In genomic region chr4:62393459-62393858, GRCm38 (mm10) we compare ENCODE assay signal across 19 mouse cellular contexts. TPM values are rescaled to one million over a fixed set of nuclear protein-coding genes. Genes with fewer than 3 reads are reported as not detected.
DNase-seq lines count a peak whose midpoint lies in the region; ATAC-seq lines count a peak whose summit lies in the region.
"Had no signal": no experiment of that assay in that cellular context is flagged by ENCODE, and none has a peak within 500 bp of the region (broad histone marks: within the 10 kb centered on the region; RNA-seq: fewer than 3 reads in every experiment).

No protein-coding gene starts in this region.

- H3K4me1 ChIP-seq in hindbrain, embryonic 11.5 days (replicated peaks; ENCODE audit: control insufficient read depth, insufficient read depth, low read length): no peaks in the 10 kb centered on the region
- no peaks in the 10 kb centered on the region for H3K4me1 ChIP-seq in hindbrain, embryonic 12.5 days
- no peaks in the 10 kb centered on the region for H3K4me1 ChIP-seq in midbrain, embryonic 11.5 days (ENCODE audit: control insufficient read depth, insufficient read depth, low read length)
- no peaks in the 10 kb centered on the region for H3K4me1 ChIP-seq in midbrain, embryonic 16.5 days (ENCODE audit: control insufficient read depth, insufficient read depth, low read length)
- H3K4me1 ChIP-seq in embryonic facial prominence, embryonic 11.5 days (ENCODE audit: control insufficient read depth, insufficient read depth, low read length): no peaks in the 10 kb centered on the region
- no peaks in the 10 kb centered on the region for H3K4me1 ChIP-seq in neural tube, embryonic 11.5 days (ENCODE audit: control insufficient read depth, insufficient read depth, low read length)
- H3K4me1 ChIP-seq: heart, embryonic 15.5 days; kidney, embryonic 15.5 days; stomach, embryonic 15.5 days had no signal

- ATAC-seq in hindbrain, embryonic 11.5 days (ENCODE audit: low FRiP score): peak; percentile 61; the same call in 1 of the 2 replicates
- ATAC-seq in hindbrain, embryonic 12.5 days (ENCODE audit: low FRiP score): no peak
- ATAC-seq in midbrain, embryonic 11.5 days (ENCODE audit: low FRiP score): peak; percentile 71
- no peak for ATAC-seq in midbrain, embryonic 16.5 days
- ATAC-seq in embryonic facial prominence, embryonic 11.5 days (replicated peaks; ENCODE audit: insufficient number of reproducible peaks, low FRiP score, low TSS enrichment, low read depth): no peak
- peak; percentile 61; the same call in 1 of the 2 replicates for ATAC-seq in neural tube, embryonic 11.5 days (ENCODE audit: insufficient read depth, low FRiP score, low TSS enrichment)
- ATAC-seq: hindbrain, embryonic 16.5 days; lung, postnatal 0 days had no signal

- H3K36me3 ChIP-seq in hindbrain, embryonic 11.5 days (ENCODE audit: control insufficient read depth, insufficient read depth, low read length): peaks cover 6% of the 10 kb centered on the region; the same call in 1 of the 2 replicates
- H3K36me3 ChIP-seq in hindbrain, embryonic 12.5 days: peaks cover 75% of the 10 kb centered on the region
- H3K36me3 ChIP-seq in midbrain, embryonic 11.5 days (ENCODE audit: control insufficient read depth, insufficient read depth, low read length): peaks cover 8% of the 10 kb centered on the region; the same call in 1 of the 2 replicates
- peaks cover 23% of the 10 kb centered on the region for H3K36me3 ChIP-seq in midbrain, embryonic 16.5 days (ENCODE audit: control insufficient read depth, insufficient read depth, low read length)
- peaks cover 4% of the 10 kb centered on the region for H3K36me3 ChIP-seq in embryonic facial prominence, embryonic 11.5 days (replicated peaks; ENCODE audit: control insufficient read depth, insufficient read depth, low read depth, low read length)
- H3K36me3 ChIP-seq in neural tube, embryonic 11.5 days (ENCODE audit: control insufficient read depth, insufficient read depth, low read length): peaks cover 2% of the 10 kb centered on the region; the same call in 1 of the 2 replicates

- 31% methylated on average over 6 of the region's 6 CpGs for WGBS in hindbrain, embryonic 11.5 days
- 27% methylated on average over 6 of the region's 6 CpGs for WGBS in hindbrain, embryonic 12.5 days
- WGBS in midbrain, embryonic 11.5 days: 34% methylated on average over 6 of the region's 6 CpGs
- 19% methylated on average over 6 of the region's 6 CpGs for WGBS in midbrain, embryonic 16.5 days
- 67% methylated on average over 6 of the region's 6 CpGs for WGBS in embryonic facial prominence, embryonic 11.5 days
- 36% methylated on average over 6 of the region's 6 CpGs for WGBS in neural tube, embryonic 11.5 days

- no peaks in the 10 kb centered on the region for H3K9me3 ChIP-seq in hindbrain, embryonic 11.5 days (ENCODE audit: control insufficient read depth, low read length)
- H3K9me3 ChIP-seq in hindbrain, embryonic 12.5 days (replicated peaks): no peaks in the 10 kb centered on the region
- no peaks in the 10 kb centered on the region for H3K9me3 ChIP-seq in midbrain, embryonic 11.5 days (ENCODE audit: control insufficient read depth, low read length)
- no peaks in the 10 kb centered on the region for H3K9me3 ChIP-seq in midbrain, embryonic 16.5 days (replicated peaks; ENCODE audit: control insufficient read depth, low read length, poor library complexity, severe bottlenecking)
- no peaks in the 10 kb centered on the region for H3K9me3 ChIP-seq in embryonic facial prominence, embryonic 11.5 days (replicated peaks; ENCODE audit: control insufficient read depth, low read length)
- H3K9me3 ChIP-seq in neural tube, embryonic 11.5 days (ENCODE audit: control insufficient read depth, low read length): no peaks in the 10 kb centered on the region
- H3K9me3 ChIP-seq: heart, embryonic 15.5 days; kidney, embryonic 15.5 days; stomach, embryonic 15.5 days had no signal

- no peak overlapping the region for H3K9ac ChIP-seq in hindbrain, embryonic 11.5 days (ENCODE audit: low read depth, low read length)
- H3K9ac ChIP-seq in hindbrain, embryonic 12.5 days: no peak overlapping the region
- no peak overlapping the region for H3K9ac ChIP-seq in midbrain, embryonic 11.5 days (ENCODE audit: low read length)
- H3K9ac ChIP-seq in midbrain, embryonic 16.5 days (ENCODE audit: low read depth, low read length): no peak overlapping the region
- H3K9ac ChIP-seq in embryonic facial prominence, embryonic 11.5 days (replicated peaks; ENCODE audit: low read length): no peak overlapping the region
- no peak overlapping the region for H3K9ac ChIP-seq in neural tube, embryonic 11.5 days (ENCODE audit: low read length)
- H3K9ac ChIP-seq: heart, embryonic 15.5 days; kidney, embryonic 15.5 days; liver, embryonic 14.5 days; stomach, embryonic 15.5 days had no signal

- no peak overlapping the region for H3K4me2 ChIP-seq in hindbrain, embryonic 11.5 days (replicated peaks; ENCODE audit: low read depth, low read length)
- no peak overlapping the region for H3K4me2 ChIP-seq in hindbrain, embryonic 12.5 days (replicated peaks)
- no peak overlapping the region for H3K4me2 ChIP-seq in midbrain, embryonic 11.5 days
- no peak overlapping the region for H3K4me2 ChIP-seq in midbrain, embryonic 16.5 days (ENCODE audit: low read length)
- no peak overlapping the region for H3K4me2 ChIP-seq in embryonic facial prominence, embryonic 11.5 days (ENCODE audit: low read depth, low read length)
- no peak overlapping the region for H3K4me2 ChIP-seq in neural tube, embryonic 11.5 days (ENCODE audit: low read depth)
- H3K4me2 ChIP-seq: heart, embryonic 15.5 days; kidney, embryonic 15.5 days; stomach, embryonic 15.5 days had no signal

- no peaks in the 10 kb centered on the region for H3K27me3 ChIP-seq in hindbrain, embryonic 11.5 days (ENCODE audit: control insufficient read depth, insufficient read depth, low read length)
- H3K27me3 ChIP-seq in hindbrain, embryonic 12.5 days: no peaks in the 10 kb centered on the region
- H3K27me3 ChIP-seq in midbrain, embryonic 11.5 days (ENCODE audit: control insufficient read depth, insufficient read depth, low read length): no peaks in the 10 kb centered on the region
- H3K27me3 ChIP-seq in midbrain, embryonic 16.5 days (ENCODE audit: control insufficient read depth, insufficient read depth, low read depth, low read length): no peaks in the 10 kb centered on the region
- no peaks in the 10 kb centered on the region for H3K27me3 ChIP-seq in embryonic facial prominence, embryonic 11.5 days (ENCODE audit: control insufficient read depth, insufficient read depth, low read length)
- no peaks in the 10 kb centered on the region for H3K27me3 ChIP-seq in neural tube, embryonic 11.5 days (ENCODE audit: control insufficient read depth, insufficient read depth, low read length)
- H3K27me3 ChIP-seq: heart, embryonic 15.5 days; kidney, embryonic 15.5 days; stomach, embryonic 15.5 days had no signal

- DNase-seq in hindbrain, embryonic 11.5 days (ENCODE audit: low spot score): peak; percentile 25
- DNase-seq in midbrain, embryonic 11.5 days (ENCODE audit: low spot score, missing footprints): no peak
- peak; percentile 11 for DNase-seq in embryonic facial prominence, embryonic 11.5 days (ENCODE audit: low spot score)
- peak; percentile 22 for DNase-seq in neural tube, embryonic 11.5 days (ENCODE audit: low spot score)
- DNase-seq in lung, postnatal 36 days: no peak
- no peak for DNase-seq in right cerebral cortex, postnatal 36 days (ENCODE audit: low spot score in 2 of 2)
- DNase-seq: B cell, adult 2 months; cerebellum, adult 2 months; heart, adult 11 months; retina, postnatal 1 day; thymus, postnatal 14 days had no signal

- H3K4me3 ChIP-seq in hindbrain, embryonic 11.5 days (ENCODE audit: low read depth, low read length): no peak overlapping the region
- no peak overlapping the region for H3K4me3 ChIP-seq in hindbrain, embryonic 12.5 days
- no peak overlapping the region for H3K4me3 ChIP-seq in midbrain, embryonic 11.5 days (ENCODE audit: low read depth, low read length)
- no peak overlapping the region for H3K4me3 ChIP-seq in midbrain, embryonic 16.5 days (ENCODE audit: low read depth, low read length)
- H3K4me3 ChIP-seq in embryonic facial prominence, embryonic 11.5 days (ENCODE audit: low read depth, low read length): no peak overlapping the region
- H3K4me3 ChIP-seq in neural tube, embryonic 11.5 days (ENCODE audit: low read depth, low read length): no peak overlapping the region
- H3K4me3 ChIP-seq: heart, embryonic 15.5 days; kidney, embryonic 15.5 days; stomach, embryonic 15.5 days had no signal

- no peak overlapping the region for H3K27ac ChIP-seq in hindbrain, embryonic 11.5 days (ENCODE audit: low read depth, low read length)
- H3K27ac ChIP-seq in hindbrain, embryonic 12.5 days: no peak overlapping the region
- peak overlapping the region; percentile 51; the same call in 1 of the 2 replicates for H3K27ac ChIP-seq in midbrain, embryonic 11.5 days (ENCODE audit: low read depth, low read length)
- no peak overlapping the region for H3K27ac ChIP-seq in midbrain, embryonic 16.5 days (ENCODE audit: low read length)
- H3K27ac ChIP-seq in embryonic facial prominence, embryonic 11.5 days (replicated peaks; ENCODE audit: low read depth, low read length): no peak overlapping the region
- no peak overlapping the region for H3K27ac ChIP-seq in neural tube, embryonic 11.5 days (ENCODE audit: low read depth, low read length)
- H3K27ac ChIP-seq: heart, embryonic 15.5 days; kidney, embryonic 15.5 days; liver, embryonic 14.5 days; stomach, embryonic 15.5 days had no signal

RNA-seq across cellular contexts. Expression of gene Cdc26, which starts 15.0 kb away (rescaled TPM):
- polyA plus RNA-seq in hindbrain, embryonic 11.5 days (2014; fragmentation: Nextera tagmentation; extraction: Ambion mirVana): 177 and 178 TPM in 2 replicates
- 136 and 147 TPM in 2 replicates for polyA plus RNA-seq in hindbrain, embryonic 12.5 days (2016; fragmentation: Nextera tagmentation; extraction: Ambion mirVana)
- polyA plus RNA-seq in midbrain, embryonic 11.5 days (2014; fragmentation: Nextera tagmentation; extraction: Ambion mirVana): 176 and 178 TPM in 2 replicates
- polyA plus RNA-seq in midbrain, embryonic 16.5 days (2015; fragmentation: Nextera tagmentation; extraction: Ambion mirVana): 75.1 and 76.4 TPM in 2 replicates
- polyA plus RNA-seq in embryonic facial prominence, embryonic 11.5 days (2014; fragmentation: Nextera tagmentation; extraction: Ambion mirVana): 231 TPM in 2 replicates
- polyA plus RNA-seq in neural tube, embryonic 11.5 days (2014; fragmentation: Nextera tagmentation; extraction: Ambion mirVana): 161 and 170 TPM in 2 replicates

RNA-seq across cellular contexts. Expression of gene Prpf4, which starts 15.1 kb away (rescaled TPM):
- 25.5 and 28.1 TPM in 2 replicates for polyA plus RNA-seq in hindbrain, embryonic 11.5 days (2014; fragmentation: Nextera tagmentation; extraction: Ambion mirVana)
- polyA plus RNA-seq in hindbrain, embryonic 12.5 days (2016; fragmentation: Nextera tagmentation; extraction: Ambion mirVana): 20.8 and 21.2 TPM in 2 replicates
- polyA plus RNA-seq in midbrain, embryonic 11.5 days (2014; fragmentation: Nextera tagmentation; extraction: Ambion mirVana): 28.0 and 29.9 TPM in 2 replicates
- 14.5 and 16.3 TPM in 2 replicates for polyA plus RNA-seq in midbrain, embryonic 16.5 days (2015; fragmentation: Nextera tagmentation; extraction: Ambion mirVana)
- 31.8 and 31.9 TPM in 2 replicates for polyA plus RNA-seq in embryonic facial prominence, embryonic 11.5 days (2014; fragmentation: Nextera tagmentation; extraction: Ambion mirVana)
- 28.2 and 30.0 TPM in 2 replicates for polyA plus RNA-seq in neural tube, embryonic 11.5 days (2014; fragmentation: Nextera tagmentation; extraction: Ambion mirVana)

RNA-seq across cellular contexts. Expression of gene Slc31a1, which starts 32.9 kb away (rescaled TPM):
- 45.0 and 49.8 TPM in 2 replicates for polyA plus RNA-seq in hindbrain, embryonic 11.5 days (2014; fragmentation: Nextera tagmentation; extraction: Ambion mirVana)
- polyA plus RNA-seq in hindbrain, embryonic 12.5 days (2016; fragmentation: Nextera tagmentation; extraction: Ambion mirVana): 45.2 and 48.5 TPM in 2 replicates
- 50.2 and 52.4 TPM in 2 replicates for polyA plus RNA-seq in midbrain, embryonic 11.5 days (2014; fragmentation: Nextera tagmentation; extraction: Ambion mirVana)
- polyA plus RNA-seq in midbrain, embryonic 16.5 days (2015; fragmentation: Nextera tagmentation; extraction: Ambion mirVana): 36.8 and 37.7 TPM in 2 replicates
- polyA plus RNA-seq in embryonic facial prominence, embryonic 11.5 days (2014; fragmentation: Nextera tagmentation; extraction: Ambion mirVana): 49.0 and 51.2 TPM in 2 replicates
- polyA plus RNA-seq in neural tube, embryonic 11.5 days (2014; fragmentation: Nextera tagmentation; extraction: Ambion mirVana): 46.0 and 48.5 TPM in 2 replicates

RNA-seq across cellular contexts. Expression of gene Fkbp15, which starts 33.1 kb away (rescaled TPM):
- 21.2 and 22.8 TPM in 2 replicates for polyA plus RNA-seq in hindbrain, embryonic 11.5 days (2014; fragmentation: Nextera tagmentation; extraction: Ambion mirVana)
- polyA plus RNA-seq in hindbrain, embryonic 12.5 days (2016; fragmentation: Nextera tagmentation; extraction: Ambion mirVana): 25.9 and 26.4 TPM in 2 replicates
- 17.9 and 19.6 TPM in 2 replicates for polyA plus RNA-seq in midbrain, embryonic 11.5 days (2014; fragmentation: Nextera tagmentation; extraction: Ambion mirVana)
- 21.4 and 21.9 TPM in 2 replicates for polyA plus RNA-seq in midbrain, embryonic 16.5 days (2015; fragmentation: Nextera tagmentation; extraction: Ambion mirVana)
- polyA plus RNA-seq in embryonic facial prominence, embryonic 11.5 days (2014; fragmentation: Nextera tagmentation; extraction: Ambion mirVana): 16.3 and 18.4 TPM in 2 replicates
- 21.0 and 22.1 TPM in 2 replicates for polyA plus RNA-seq in neural tube, embryonic 11.5 days (2014; fragmentation: Nextera tagmentation; extraction: Ambion mirVana)

RNA-seq across cellular contexts. Expression of gene Rnf183, which starts 41.6 kb away (rescaled TPM):
- not detected in 2 replicates for polyA plus RNA-seq in hindbrain, embryonic 11.5 days (2014; fragmentation: Nextera tagmentation; extraction: Ambion mirVana)
- not detected in 2 replicates for polyA plus RNA-seq in hindbrain, embryonic 12.5 days (2016; fragmentation: Nextera tagmentation; extraction: Ambion mirVana)
- polyA plus RNA-seq in midbrain, embryonic 11.5 days (2014; fragmentation: Nextera tagmentation; extraction: Ambion mirVana): not detected in 2 replicates
- 0.13 TPM in 1 of 2 replicates, not detected in the other for polyA plus RNA-seq in midbrain, embryonic 16.5 days (2015; fragmentation: Nextera tagmentation; extraction: Ambion mirVana)
- not detected in 2 replicates for polyA plus RNA-seq in embryonic facial prominence, embryonic 11.5 days (2014; fragmentation: Nextera tagmentation; extraction: Ambion mirVana)
- not detected in 2 replicates for polyA plus RNA-seq in neural tube, embryonic 11.5 days (2014; fragmentation: Nextera tagmentation; extraction: Ambion mirVana)
- polyA plus RNA-seq: heart, embryonic 15.5 days; liver, embryonic 14.5 days; lung, postnatal 0 days; stomach, embryonic 15.5 days had no signal

Comparison
In these comparisons a context has a peak if more than half of its experiments do, and no peak if none do; other contexts are left out.
1. ATAC-seq: peak in hindbrain, embryonic 11.5 days (single experiment), midbrain, embryonic 11.5 days (single experiment) and neural tube, embryonic 11.5 days (single experiment); none in hindbrain, embryonic 12.5 days (single experiment), midbrain, embryonic 16.5 days (single experiment) and embryonic facial prominence, embryonic 11.5 days (single experiment).
2. DNase-seq: peak in hindbrain, embryonic 11.5 days (single experiment), embryonic facial prominence, embryonic 11.5 days (single experiment) and neural tube, embryonic 11.5 days (single experiment); none in midbrain, embryonic 11.5 days (single experiment), lung, postnatal 36 days (single experiment) and right cerebral cortex, postnatal 36 days (0 of 2).